Mouse (Mus musculus) heart, postnatal 36 days (tissue): ENCODE results near the gene Rxfp4. TPM values are rescaled to one million over a fixed set of nuclear protein-coding genes. Genes with fewer than 3 reads are reported as not detected.
"Not testable (repeated sequence)": the region's sequence is repeated elsewhere in the genome, so short reads cannot be mapped to it uniquely, and the experiment has no call there.

Experiments used
- DNase-seq, 2 experiments: peaks; one replicate each; pipeline ENCODE4 v3.0.0; 2021 to 2022
- intact Hi-C: fragments of 180-260 bp; cut with DNase I; formaldehyde crosslinking; loops from one replicate; pipeline ENCODE4 v1.15.1; 2025
- total RNA-seq, 2 experiments: library from RNA; stranded (reverse); gene quantifications; 2 replicates each; pipeline ENCODE4 v1.2.3; 2021

The Rxfp4 gene
- total RNA-seq, 2 experiments from 2014 or later, result 0.22 TPM; not detected in 1

DNA sequence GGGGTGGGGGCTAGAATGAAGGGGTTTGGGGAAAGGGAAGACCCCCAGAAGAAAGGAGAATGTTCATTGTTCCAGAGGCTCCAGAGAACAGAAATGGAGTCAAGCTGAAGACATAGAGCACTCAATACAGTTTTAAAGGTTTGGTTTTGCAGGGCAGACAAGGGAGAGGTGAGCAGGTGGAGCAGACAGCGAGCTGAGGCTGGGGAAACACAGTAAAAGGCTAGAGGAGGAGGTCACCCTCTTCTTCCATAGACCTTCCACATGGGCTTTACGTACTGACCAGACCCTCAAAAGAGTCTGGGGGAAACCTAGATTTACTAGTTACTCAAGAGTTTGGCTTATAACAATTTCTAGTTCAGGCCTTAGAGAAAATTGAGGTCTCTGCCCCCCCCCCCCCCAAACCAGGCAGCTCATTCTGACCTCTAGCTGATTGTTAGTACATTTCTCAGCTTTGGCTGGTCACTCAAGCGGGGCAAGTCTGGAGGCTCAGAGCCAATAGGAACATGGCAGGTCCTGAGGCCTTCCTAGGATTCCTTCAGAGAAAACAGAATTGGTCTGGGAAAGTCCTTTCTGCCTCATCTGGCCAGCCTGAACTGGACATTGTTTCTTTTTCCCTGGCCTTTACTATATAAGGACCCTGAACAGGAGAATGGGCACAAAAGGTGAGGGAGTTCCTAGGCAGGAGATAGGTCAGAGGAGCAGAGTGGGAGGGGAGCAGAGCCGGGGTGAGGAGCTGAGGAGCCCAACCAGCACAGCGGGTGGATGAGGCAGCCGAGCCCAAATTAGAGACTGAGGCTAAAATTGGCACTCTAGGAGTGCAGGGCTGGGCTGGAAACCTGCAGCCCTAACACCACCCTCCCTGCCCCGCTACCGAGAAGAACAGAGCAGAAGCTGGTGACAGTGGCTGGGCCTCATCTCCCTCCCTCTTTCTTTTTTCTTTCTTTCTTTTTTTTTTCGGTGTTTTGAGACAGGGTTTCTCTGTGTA, 33.5 kb downstream of the Rxfp4 start:
- intact Hi-C loops, result loop anchor here (2.0 kb wide), 1 partner anchor 13 kb away; no protein-coding TSS in a partner anchor
- no peak for DNase-seq

DNA sequence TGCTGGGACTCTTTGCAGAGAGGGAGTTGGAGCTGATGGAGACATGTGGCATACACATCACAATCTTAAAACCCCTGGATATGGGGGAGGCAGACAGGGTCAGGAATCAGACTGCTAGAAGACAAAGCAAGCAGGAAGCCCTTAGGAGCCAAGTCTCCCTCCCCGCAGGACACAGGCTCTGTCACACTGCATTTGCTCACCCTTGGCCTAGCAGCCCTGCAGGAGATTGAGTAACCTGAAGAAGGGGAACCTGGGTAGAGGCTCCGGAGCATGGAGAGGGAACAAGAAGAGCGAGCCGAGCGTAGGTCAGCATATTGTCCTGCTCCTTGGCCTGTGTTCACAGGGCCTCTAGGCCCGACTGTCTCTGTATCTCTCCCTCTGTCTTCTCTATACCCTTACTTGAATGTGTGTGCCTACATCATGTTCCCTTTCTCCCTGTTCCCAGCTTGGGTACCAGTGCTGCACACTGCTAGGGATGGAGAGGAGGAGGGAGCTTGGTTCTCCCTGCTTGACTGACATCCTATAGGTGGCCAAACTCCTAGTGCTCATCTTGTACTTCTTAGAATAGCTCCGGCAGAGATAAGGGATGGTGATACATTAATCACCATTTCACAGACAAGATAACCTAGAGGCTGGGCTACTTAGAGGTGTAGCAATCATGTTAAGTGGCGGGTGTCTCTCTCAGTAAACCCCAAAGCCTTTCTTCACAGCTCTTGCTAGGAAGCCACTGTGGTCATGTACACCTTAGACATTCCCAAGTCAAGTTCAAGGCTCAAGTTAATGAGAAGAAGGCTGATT, 34.7 kb downstream of the Rxfp4 start:
- intact Hi-C loops, result no loop called here

GRCm38 (mm10) chr3:88616951-88617500, 35.9 kb downstream of the Rxfp4 start:
- peak in 1 of 2 experiments; percentile 31 for DNase-seq
- intact Hi-C loops, result no loop called here

More for the DNA sequence above, 34.7 kb downstream of the Rxfp4 start:
- no peak for DNase-seq

DNA sequence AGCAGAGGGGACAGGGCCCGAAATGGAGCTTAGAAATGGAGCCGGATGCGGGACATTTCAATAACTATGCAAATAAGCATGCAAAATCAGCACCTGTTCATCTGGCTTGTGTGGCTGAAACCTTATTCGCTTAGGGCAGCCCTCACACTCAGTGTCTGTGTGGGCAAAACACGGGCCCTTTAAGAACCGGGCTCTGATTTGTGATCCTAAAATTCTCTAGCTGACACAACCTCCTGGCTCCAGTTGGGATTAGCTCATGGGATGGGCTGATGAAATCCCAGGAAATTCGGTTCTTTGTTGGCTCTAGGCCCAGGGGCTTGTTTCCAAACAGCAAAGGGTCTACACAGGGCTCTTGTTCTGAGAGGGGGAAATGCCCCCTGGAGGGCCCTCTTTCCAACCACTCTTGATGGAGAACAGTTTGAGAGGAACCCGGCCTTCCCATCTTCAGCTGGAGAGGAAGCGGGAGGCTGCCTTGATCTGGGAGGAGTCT, 37.0 kb downstream of the Rxfp4 start:
- DNase-seq, result peak; percentile 74 to 84
- intact Hi-C loops, result no loop called here

DNA sequence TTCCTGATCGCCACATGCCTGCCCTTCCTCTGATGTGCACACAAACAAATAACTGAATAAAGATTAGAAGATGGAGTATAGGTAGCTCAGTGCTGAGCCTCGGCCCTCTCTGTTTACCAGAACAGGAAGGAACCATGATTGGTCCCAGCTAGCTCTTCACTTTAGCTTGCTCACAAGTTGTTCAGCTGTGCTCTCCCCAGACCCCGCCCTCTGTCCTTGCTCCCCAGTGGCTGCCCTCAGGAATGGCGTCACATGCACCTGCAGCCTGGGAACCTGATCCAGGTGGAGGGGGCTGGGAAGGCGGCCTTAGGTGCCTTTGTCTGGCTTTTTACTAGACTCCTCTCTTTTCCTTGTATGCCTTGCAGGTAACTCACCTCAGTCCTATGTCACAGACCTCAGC, 37.8 kb downstream of the Rxfp4 start:
- intact Hi-C loops, result no loop called here
- peak in 1 of 2 experiments; percentile 3 for DNase-seq

DNA sequence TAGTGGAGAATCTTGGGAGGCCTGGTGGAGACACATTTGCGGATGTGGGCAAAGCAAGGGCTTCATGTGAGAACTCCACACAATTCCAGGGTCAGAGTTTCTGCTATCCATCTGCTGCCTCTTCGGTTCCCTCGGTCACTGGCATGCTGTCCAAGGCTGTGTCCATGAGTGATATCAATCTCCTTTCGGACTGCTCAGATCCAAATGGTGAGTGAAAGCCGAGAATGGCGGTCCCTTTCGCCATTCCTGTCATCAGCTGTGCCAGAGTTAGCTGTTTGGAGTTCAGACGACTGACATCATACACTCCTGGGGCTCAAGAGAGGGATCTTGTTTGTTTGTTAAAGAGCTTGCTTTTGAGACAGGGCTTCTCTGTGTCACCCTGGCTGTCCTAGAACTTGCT, 38.5 kb downstream of the Rxfp4 start:
- intact Hi-C loops, result no loop called here

GRCm38 (mm10) chr3:88609066-88609465, 43.9 kb downstream of the Rxfp4 start:
- intact Hi-C loops, result loop anchor here (5.0 kb wide), 1 partner anchor 128 kb away; no protein-coding TSS in a partner anchor

More for the DNA sequence above, 38.5 kb downstream of the Rxfp4 start:
- DNase-seq, result peak in 1 of 2 experiments; percentile 15

GRCm38 (mm10) chr3:88607758-88608138, 45.2 kb downstream of the Rxfp4 start:
- intact Hi-C loops, result loop anchor here (1.0 to 5.0 kb wide), 5 partner anchors 13 to 130 kb away; no protein-coding TSS in a partner anchor
- peak in 1 of 2 experiments; percentile 31 for DNase-seq

More at GRCm38 (mm10) chr3:88609066-88609465, 43.9 kb downstream of the Rxfp4 start:
- DNase-seq, result no peak

DNA sequence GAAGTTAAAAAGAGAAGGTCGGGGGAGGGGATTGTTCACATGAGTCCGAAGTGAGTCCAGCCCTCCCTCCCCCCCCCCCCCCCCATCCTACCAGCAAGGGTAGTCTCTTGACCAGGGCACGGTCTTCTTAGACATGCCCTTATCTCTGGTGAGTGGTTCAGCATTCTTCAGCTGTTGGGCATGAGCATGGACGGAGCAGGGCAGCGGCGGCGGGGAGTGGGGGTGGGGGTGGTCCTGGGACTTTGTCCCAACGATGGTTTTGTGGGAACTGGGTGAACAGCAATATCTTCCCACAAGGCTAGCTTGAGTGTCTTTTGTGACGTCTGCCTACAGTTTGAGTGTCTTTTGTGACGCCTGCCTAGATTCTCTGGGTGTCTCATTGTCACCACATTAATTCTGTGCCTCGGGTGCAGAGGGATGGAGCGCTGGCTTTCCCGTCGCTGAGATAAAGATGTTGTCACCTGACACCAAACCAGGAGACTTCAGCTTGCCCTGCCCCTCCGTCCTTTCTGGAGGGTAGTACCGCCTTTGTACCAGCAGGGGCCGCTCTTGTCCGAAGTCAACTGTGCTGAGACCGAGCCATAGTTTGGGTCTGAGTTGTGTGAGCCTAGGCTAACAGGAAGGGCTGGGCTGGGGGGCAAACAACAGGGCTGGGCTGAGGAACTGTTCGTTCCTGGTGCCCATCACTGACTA, 45.7 kb downstream of the Rxfp4 start:
- peak; percentile 92 to 93 for DNase-seq
- intact Hi-C loops, result loop anchor here (1.0 to 5.0 kb wide), 5 partner anchors 14 to 130 kb away; no protein-coding TSS in a partner anchor

DNA sequence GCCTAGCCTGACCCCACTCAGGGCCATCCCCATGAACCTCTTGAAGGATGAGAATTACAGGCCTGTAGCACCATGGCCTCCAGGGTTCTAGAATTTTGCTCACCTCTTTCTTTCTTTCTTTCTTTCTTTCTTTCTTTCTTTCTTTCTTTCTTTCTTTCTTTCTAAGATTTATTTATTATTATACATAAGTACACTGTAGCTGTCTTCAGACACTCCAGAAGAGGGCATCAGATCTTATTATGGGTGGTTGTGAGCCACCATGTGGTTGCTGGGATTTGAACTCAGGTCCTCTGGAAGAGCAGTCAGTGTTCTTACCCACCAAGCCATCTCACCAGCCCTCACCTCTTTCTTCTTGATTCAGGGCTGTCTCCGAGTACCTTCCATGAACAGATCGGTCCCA, 47.3 kb downstream of the Rxfp4 start, which contains the start of gene Arhgef2:
Arhgef2 (plus strand) TSS at position 301 of the 400 bp plus-strand sequence.
- intact Hi-C loops, result loop anchor here (2.0 to 5.0 kb wide), 4 partner anchors 15 to 132 kb away; no protein-coding TSS in a partner anchor
- DNase-seq, result not testable (repeated sequence)

DNA sequence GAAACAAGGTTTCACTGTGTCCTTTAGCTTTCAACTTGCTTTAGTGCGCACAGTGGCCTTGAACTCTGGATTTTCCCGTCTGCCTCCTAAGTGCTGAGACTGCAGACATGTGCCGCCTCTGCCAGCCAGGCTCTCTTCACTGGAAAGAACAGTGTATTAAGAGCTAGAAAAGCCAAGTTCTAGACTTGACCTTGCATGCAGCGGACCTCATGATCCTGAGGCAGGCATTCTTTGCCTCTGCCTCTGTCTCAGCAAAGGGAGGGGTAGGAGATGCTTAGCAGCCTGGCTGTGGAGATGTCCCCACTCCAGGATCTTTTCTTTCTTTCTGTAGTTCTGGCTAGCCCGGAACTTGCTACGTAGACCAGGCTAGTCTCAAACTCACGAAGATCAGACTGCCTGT, 48.1 kb downstream of the Rxfp4 start:
- intact Hi-C loops, result loop anchor here (5.0 kb wide), 1 partner anchor 132 kb away; no protein-coding TSS in a partner anchor
- no peak for DNase-seq

- intact Hi-C loops, result no loop called here
- peak; percentile 72 to 79 for DNase-seq
These were observed 49.2 kb downstream of the Rxfp4 start for GRCm38 (mm10) chr3:88603714-88604161.

DNA sequence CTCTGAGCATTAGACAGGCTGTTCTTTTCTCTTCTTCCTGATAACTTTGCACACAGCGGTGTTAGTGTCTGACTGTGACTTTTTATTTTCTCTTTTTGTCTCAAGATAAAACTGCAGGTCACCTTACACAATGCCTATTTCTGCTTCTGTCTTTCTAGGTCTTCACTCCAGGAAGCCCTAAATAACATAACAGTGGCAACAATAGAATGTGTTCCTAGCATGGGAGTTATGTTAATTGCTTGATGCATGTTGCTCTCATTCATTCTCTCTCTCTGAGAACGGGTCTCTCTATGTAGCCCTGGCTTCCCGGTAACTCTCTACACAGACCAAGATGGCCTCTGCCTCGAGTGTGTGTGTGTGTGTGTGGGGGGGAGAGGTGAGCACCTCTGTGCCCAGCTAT, 50.5 kb downstream of the Rxfp4 start:
- DNase-seq, result no peak
- intact Hi-C loops, result no loop called here

Other genes starting within 250 kb of the Rxfp4 start
- 10 to 100 TPM; 14.5 to 18.3 TPM for gene Pmf1, start 242.8 kb downstream of the Rxfp4 start, total RNA-seq
- 10 to 100 TPM; 11.6 to 15.6 TPM for gene Slc25a44, start 228.0 kb downstream of the Rxfp4 start, total RNA-seq
- 1 to 10 TPM; 3.1 to 3.6 TPM for gene Sema4a, start 192.0 kb downstream of the Rxfp4 start, total RNA-seq
- 100 to 1,000 TPM; 121 to 130 TPM for gene Lmna, start 143.2 kb downstream of the Rxfp4 start, total RNA-seq
- under 1 TPM; 0.22 to 0.58 TPM for gene Mex3a, start 120.7 kb downstream of the Rxfp4 start, total RNA-seq
- not detected for gene Rab25, start 104.8 kb downstream of the Rxfp4 start, total RNA-seq
- 10 to 100 TPM; 94.6 to 99.1 TPM for gene Lamtor2, start 100.1 kb downstream of the Rxfp4 start, total RNA-seq
- gene Ubqln4, start 99.4 kb downstream of the Rxfp4 start, total RNA-seq, result 10 to 100 TPM; 65.0 to 75.6 TPM
- gene Ssr2, start 77.3 kb downstream of the Rxfp4 start, total RNA-seq, result 10 to 100 TPM; 70.7 to 73.8 TPM
- 10 to 100 TPM; 42.2 to 51.1 TPM for gene Arhgef2, start 47.2 kb downstream of the Rxfp4 start, total RNA-seq
- 10 to 100 TPM; 27.4 to 30.8 TPM for gene Khdc4, start 32.7 kb upstream of the Rxfp4 start, total RNA-seq
- gene Rit1, start 63.7 kb upstream of the Rxfp4 start, total RNA-seq, result 10 to 100 TPM; 91.0 to 99.6 TPM
- 1 to 10 TPM; 6.2 to 7.0 TPM for gene Syt11, start 122.0 kb upstream of the Rxfp4 start, total RNA-seq
- 10 to 100 TPM; 20.6 to 21.0 TPM for gene Gon4l, start 182.1 kb upstream of the Rxfp4 start, total RNA-seq